Mouse (Mus musculus) cerebral cortex, adult 2 months (tissue): ENCODE results near the gene Nrap.

ENCODE experiments used
- WGBS: fragments of 180-500 bp; shearing (Covaris S2); methylation state at CpG from one replicate; pipeline ENCODE4 v1.1.7; 2018; 5-methylcytosine and 5-hydroxymethylcytosine counted together

Nrap gene

GRCm38 (mm10) chr19:56396669-56397621, 7.1 kb upstream of the Nrap start, which contains the start of gene Casp7:
Casp7 (plus strand) TSS chr19:56397129.
- 1% methylated on average over 78 of the region's 78 CpGs for WGBS

DNA sequence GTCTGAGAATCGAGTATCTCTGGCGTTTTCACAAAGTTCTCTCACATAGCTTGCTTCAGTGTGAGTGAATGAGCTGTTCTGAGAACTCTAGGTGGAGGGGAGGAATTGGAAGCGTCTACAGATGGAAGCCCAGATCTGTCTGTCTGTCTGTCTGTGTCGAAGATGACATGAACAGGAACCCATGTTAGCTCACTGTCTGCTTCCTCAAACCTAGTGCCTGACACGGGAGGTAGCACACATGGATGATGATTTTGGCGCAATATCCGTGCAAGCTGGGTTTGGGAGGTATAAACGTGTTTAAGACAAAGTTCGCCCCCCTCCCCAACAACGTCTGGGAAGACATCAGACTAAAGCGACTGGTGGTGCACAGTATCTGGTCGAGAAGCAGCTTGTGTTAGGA, 6.4 kb upstream of the Nrap start:
- 39% methylated on average over 12 of the region's 12 CpGs for WGBS

- WGBS = 95% methylated on average over 16 of the region's 16 CpGs
Measured at GRCm38 (mm10) chr19:56395183-56395935, 5.5 kb upstream of the Nrap start.

GRCm38 (mm10) chr19:56393311-56393866, 3.6 kb upstream of the Nrap start:
- WGBS = 90% methylated on average over 9 of the region's 9 CpGs

DNA sequence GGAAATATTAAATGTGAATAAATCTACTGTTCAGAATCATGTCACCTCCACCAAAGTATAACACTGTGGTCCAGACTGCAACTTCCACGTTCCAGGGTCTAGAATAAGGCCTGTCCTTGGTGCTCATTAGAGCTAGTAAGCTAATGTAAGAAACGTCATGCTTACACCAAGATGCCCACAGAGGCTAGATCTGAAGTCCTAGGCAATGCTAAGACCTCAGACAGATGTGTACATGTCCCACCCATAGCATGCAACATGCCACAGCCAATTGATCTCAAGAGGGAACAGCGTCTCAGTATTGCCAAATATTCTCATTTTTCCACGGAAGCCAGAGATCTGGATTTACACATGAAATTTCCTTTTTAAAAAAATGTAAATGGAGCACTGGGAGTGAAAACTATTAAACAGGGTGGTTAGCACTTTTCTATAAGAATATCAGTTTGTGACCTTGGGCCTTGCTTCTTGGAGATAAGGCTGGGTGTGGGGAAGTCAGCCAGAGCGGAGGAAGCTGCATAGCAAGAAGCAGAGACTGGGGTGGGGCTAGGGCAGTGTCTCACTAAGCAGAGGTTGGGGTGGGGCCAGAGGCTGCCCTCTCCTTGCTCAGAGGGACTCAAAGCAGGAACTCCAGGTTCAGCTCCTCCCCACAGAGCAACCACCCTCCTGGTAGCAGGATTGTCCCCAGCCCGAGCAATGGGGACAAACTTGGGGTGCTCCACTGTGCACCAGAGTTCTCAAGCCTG, 1.6 kb upstream of the Nrap start:
- 88% methylated on average over 6 of the region's 6 CpGs for WGBS

DNA sequence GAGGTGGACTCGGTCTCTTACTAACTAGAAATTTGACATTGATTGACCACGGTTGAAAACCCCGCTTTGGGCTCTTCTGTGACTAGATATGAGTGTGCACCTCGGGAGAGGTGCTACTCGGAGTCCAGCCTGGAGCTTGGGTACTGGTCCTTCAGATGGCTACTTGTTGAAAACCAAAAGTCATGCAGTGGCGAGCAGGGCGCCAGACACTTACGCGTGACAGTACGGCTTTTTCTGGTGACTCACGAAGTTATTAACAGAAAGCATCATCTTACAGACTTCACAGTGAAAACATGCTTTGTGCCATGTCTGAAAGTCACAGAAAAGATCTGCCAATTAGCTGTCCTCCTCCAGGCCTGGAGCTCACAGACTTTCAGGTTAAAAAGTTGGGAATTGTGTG, 661 bp downstream of the Nrap start:
- WGBS = 92% methylated on average over 11 of the region's 11 CpGs

- WGBS = 85% methylated on average over 4 of the region's 4 CpGs
Measured at GRCm38 (mm10) chr19:56387726-56388302, 2.0 kb downstream of the Nrap start.

GRCm38 (mm10) chr19:56386095-56386494, 3.7 kb downstream of the Nrap start:
- 90% methylated on average over 10 of the region's 10 CpGs for WGBS

GRCm38 (mm10) chr19:56385546-56385945, 4.3 kb downstream of the Nrap start:
- WGBS = 91% methylated on average over 5 of the region's 5 CpGs

DNA sequence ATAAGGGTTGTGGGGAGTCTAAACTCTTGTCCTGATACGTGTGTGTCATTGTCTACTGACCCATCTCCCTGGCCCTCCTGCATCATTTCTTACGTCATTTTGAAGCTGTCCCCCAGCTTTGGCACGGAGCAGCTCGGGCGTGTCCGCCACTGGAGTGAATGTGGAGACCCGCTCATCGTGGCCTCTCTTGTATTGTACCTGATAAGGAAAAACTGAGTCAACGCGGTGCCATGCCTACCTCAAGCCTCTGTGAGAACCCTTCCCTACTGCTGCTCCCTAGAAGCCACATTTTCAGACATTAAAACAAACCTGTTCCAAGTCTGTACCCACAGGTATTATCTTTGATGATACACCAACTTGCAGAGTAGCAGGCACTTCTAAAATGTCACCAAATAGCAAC, 8.4 kb downstream of the Nrap start:
- WGBS = 95% methylated on average over 10 of the region's 10 CpGs

DNA sequence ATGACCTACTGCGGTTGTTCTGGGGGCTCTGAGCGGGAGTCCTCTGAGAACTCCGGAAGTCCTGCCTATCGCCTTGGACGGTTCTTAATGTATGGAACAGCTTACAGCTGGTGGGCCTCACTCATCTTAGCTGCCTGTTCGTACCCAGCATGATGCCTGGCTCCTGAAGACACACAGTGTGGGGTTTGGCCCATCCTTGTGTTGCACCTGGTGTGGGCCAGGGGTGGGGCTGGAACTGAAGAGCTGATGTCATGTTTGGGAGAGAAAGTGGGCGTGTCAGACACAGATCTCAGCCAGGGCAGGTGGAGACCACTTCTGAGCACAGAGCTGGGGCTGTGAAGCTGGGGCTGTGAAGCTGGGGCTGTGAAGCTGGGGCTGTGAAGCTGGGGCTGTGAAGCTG, 9.5 kb downstream of the Nrap start:
- 92% methylated on average over 7 of the region's 7 CpGs for WGBS

DNA sequence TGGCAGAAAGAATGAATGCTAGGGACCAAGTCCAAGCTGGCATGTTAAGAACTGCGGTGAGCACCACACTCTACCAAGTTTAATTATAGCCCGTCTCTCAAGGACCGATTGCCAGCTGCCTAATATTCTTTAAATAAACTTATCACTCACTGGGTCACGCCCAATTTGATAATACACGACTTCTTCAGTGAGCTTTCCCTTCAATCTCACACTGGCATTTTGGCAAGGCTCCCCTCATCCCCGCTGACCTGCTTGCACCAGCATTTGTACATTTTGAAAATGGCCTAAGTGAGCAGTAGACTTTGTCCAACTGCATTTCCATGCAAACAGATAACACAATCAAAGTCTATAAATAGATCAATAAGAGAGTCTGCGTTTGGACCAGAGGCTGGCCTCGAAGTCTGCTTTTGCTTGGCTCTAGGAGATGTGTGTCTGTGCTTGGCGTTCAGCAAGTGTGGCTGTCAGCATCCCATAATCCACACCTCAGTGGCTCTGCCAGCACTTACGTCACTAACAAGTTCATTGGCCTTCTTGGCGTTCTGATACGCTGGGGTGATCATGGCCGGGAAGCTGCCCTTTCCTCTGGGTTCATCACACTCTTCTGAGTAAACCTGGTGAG, 11.2 kb downstream of the Nrap start:
- WGBS = 73% methylated on average over 13 of the region's 13 CpGs

DNA sequence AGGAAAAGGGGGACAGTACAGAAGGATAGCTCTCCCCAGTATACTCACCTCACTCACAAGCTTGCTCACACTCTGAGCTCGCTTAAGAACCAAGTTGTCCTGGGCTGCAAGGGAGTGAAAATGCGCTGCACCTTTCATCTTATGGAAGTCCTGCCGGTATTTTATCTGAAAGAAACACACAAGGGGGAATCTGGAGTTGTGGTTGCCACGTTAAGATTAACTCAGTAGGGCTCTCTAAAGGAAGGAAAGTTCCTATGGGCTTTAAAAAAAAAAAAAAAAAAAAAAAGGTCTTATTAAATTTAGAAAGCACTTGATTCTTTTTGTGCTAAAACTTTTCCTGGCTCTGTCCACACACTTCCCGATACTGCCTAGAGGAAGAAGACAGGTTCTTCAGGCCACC, 11.8 kb downstream of the Nrap start:
- WGBS = 85% methylated on average over 5 of the region's 5 CpGs

GRCm38 (mm10) chr19:56374011-56374410, 15.8 kb downstream of the Nrap start:
- WGBS = 90% methylated on average over 10 of the region's 10 CpGs

DNA sequence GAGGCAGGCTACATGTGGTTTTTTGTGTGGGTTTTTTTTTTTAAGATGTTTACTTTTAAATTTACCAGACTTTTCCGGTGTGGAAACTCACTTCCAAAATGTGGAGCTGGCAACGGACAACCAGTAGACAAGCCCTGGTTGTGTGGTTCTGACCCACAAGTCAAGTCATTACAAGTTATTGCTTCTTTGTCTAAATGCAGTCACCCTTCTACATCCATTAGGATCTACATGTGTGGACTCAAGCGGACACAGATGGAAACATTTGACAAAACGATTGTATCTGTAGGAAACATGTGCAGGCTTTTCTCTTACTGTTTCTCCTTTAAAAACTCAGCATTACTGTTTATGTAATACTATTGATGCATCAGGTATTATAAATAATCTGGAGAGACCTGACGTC, 16.6 kb downstream of the Nrap start:
- WGBS = 91% methylated on average over 5 of the region's 5 CpGs

DNA sequence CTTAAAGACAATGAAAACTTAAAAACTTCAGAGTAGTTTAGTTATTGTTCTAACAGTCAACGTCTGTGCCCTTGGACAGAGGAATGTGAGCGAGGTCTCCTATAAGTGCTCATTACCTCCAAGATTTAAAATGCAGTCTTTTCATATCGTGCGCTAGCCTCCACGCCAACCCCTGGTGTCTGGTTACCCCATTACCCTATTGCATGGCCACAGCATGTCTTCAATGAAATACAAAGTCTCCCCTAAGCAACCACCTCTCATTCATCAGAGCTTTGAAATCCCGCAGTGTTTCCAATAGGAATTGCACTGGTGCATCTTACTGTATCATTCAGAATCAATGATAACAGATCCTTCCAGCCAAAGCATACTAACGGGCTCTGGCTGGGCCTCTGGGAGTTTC, 17.6 kb downstream of the Nrap start:
- WGBS = 74% methylated on average over 7 of the region's 7 CpGs

GRCm38 (mm10) chr19:56370389-56371150, 19.3 kb downstream of the Nrap start:
- 89% methylated on average over 6 of the region's 6 CpGs for WGBS

- WGBS = 89% methylated on average over 7 of the region's 7 CpGs
Measured at GRCm38 (mm10) chr19:56368912-56369311, 20.9 kb downstream of the Nrap start.

DNA sequence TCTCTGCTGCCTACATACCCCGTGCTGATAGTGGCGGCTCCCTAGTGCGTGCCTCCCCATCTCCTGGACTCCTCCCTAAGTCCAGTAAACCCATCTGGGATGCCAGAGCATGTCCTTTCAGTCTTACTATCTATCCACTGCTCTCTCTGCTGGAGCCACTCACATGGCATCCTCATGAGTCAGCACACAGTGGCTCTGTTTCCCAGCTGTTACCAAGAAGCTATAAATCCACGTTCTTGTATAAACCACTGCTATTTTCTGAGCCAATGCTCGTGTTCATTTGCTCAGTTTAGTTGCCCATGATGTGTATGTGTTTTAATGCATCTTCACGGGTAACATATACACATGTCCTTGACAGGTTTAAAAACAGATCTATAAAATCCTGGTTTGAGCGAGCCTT, 22.1 kb downstream of the Nrap start:
- WGBS = 57% methylated on average over 7 of the region's 7 CpGs

DNA sequence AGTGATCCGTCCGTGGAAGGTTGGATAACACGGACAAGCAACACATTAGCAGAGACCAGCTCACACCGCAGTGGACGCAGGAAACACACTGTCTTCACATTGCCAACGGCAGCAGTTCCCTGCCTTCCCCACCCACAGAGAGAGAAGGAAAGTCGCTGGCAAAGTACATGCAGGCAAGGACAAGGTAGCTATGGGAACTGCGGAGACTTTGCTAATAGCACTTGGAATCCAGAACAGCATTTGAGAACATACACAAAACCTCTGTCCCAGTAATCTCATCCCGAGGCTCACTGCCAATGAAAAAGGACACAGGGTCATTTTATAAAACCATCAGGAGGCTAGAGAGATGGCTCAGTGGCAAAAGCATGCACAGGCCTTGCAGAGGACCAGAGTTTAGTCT, 23.2 kb downstream of the Nrap start:
- WGBS = 51% methylated on average over 9 of the region's 9 CpGs
